Mouse (Mus musculus): Measurements from ENCODE around the gene Cyyr1.

GRCm38 (mm10) chr16:85386801-85387200 lies 166.4 kb downstream of the Cyyr1 start:
- TF ChIP-seq E2F4 (IDR thresholded peaks at IDR 0.05; ENCODE audit: insufficient read depth) (no peak), MYOG (IDR thresholded peaks at IDR 0.05; ENCODE audit: control insufficient read depth in 1 of 3, insufficient read depth in 1 of 3, insufficient read length in 2 of 3, low read depth in 2 of 3) (no peak), POLR2A (IDR thresholded peaks at IDR 0.05; ENCODE audit: insufficient read length, low read depth) (no peak), MAX (IDR thresholded peaks at IDR 0.05; ENCODE audit: low read depth) (no peak), USF1 (IDR thresholded peaks at IDR 0.05; ENCODE audit: low read depth) (no peak), POLR2AphosphoS2 (IDR thresholded peaks at IDR 0.05; ENCODE audit: insufficient read length, low read depth) (no peak), REST (IDR thresholded peaks at IDR 0.05; ENCODE audit: insufficient read depth, insufficient read length) (no peak), TCF3 (IDR thresholded peaks at IDR 0.05; ENCODE audit: insufficient read length, low read depth) (no peak)
